Mouse (Mus musculus) regulatory T cell (primary cell): ENCODE measurements around the gene Gm14214.

Experiments
- in situ Hi-C: fragments of 300-600 bp; cut with MboI, MseI; formaldehyde crosslinking; loops from one replicate; pipeline ENCODE4 v1.15.1; 2025; ENCODE audit warnings: high pct_unique_total_duplicates

The Gm14214 gene

DNA sequence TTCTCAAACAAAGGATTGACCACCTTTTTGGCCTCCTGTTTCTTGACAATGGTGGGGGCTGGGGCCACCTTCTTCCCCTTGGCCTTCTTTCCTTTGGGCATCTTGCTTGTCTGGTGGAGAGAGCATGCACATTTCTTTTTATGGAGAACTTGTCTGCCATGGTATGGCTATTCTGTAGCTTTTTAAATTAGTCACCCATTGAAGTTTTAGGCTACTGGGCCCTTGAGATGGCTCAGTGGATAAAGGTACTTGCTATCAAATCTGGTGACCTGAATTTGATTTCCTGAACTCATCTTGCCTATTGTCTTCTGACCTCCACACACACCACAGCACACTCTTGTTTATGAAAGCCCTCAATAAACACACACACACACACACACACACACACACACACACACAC, at the start of gene Gm14214:
Gene Gm14214 (minus strand): TSS at position 101 of the 400 bp plus-strand sequence.
- in situ Hi-C loops: no loop called here

DNA sequence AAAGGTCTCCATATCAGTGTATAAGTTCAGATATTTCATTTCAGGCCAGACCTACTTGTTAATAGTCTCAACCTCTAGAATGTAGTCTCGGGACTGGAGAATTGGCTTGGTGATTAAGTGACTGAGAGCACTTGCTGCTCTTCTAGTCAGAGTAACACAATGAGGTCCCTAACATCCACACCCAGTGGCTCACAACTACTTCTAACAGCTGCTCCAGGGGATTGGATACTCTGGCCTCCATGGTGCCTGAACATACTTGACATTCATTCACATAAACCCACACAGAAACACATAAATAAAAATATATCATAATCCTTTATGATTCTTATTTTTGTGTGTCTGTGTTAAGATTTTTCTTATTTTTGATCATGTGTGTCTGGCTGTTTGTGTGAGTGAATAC, 48.8 kb upstream of the Gm14214 start:
- in situ Hi-C loops: no loop called here

DNA sequence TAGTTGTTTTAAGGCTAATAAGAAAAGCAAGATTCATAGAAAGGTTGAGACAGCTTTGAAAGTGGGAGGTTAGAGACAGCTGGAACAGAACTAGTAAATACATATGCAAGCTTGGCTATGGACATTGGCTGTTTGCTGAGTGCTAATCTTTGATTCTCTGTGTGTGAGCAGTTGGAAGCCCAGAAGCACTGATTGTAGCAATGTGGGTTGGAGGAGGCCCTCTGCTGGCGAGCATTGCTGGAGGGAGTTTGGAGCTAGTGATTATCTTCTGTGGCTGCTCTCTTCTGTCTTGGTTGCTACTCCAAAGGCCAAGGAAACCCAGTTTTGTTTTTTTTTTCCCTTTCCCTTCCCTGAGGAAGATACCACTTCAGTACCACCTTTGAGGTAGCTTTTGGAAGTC, 48.0 kb upstream of the Gm14214 start:
- in situ Hi-C loops: no loop called here

DNA sequence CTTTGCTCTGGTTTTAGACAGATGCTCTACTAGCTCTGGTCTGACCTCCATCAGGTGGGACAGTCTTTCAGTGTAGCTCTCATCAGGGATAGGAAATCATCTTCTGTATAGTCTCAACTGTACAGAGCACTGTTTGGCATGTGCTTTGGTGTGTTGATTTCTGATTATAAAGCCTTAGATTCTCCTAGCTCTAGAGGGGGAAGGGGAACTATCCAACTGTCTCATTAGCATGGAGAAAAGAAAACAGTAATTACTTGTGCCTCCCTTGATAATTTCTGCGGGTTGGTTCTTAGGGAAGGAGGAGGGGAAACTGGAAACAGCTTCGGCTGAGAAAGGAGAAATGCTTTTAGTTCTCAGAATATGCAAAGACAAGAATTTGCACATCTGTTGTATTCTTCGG, 47.3 kb upstream of the Gm14214 start:
- in situ Hi-C loops: no loop called here

DNA sequence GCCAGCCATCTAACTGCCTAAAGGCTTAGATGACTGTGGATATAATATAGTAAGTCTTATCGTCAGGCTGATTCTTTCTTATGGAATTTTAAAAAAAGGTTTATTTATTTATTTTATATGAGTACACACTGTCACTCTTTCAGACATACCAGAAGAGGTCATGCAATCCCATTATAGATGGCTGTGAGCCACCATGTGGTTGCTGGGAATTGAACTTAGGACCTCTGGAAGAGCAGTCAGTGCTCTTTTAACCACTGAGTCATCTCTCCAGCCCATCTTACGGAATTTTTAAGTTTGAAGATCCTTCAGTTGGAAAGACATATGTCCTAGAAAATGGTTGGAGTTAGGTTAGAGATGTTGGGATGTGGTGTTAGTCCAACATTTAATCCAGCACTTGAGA, 43.6 kb upstream of the Gm14214 start:
- in situ Hi-C loops: no loop called here

DNA sequence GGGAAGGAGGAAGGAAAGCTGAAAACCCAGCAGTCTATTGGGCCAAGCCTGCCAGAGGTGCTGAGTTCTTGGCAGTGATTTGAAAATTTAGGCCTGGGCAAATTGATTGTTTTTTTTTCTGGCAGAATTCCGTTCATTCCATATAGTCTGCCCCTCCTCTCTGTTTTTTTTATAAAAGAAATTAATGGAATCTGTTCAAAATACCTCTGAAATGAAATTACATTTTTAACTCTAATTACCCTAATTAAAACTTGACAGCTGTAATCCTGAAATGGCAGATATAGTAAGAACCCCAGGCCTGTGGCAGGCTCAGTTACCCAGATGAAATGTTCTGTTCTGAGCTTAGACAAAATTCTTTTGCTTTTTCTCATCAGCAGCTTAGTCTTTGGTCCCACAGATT, 41.0 kb upstream of the Gm14214 start:
- in situ Hi-C loops: no loop called here

DNA sequence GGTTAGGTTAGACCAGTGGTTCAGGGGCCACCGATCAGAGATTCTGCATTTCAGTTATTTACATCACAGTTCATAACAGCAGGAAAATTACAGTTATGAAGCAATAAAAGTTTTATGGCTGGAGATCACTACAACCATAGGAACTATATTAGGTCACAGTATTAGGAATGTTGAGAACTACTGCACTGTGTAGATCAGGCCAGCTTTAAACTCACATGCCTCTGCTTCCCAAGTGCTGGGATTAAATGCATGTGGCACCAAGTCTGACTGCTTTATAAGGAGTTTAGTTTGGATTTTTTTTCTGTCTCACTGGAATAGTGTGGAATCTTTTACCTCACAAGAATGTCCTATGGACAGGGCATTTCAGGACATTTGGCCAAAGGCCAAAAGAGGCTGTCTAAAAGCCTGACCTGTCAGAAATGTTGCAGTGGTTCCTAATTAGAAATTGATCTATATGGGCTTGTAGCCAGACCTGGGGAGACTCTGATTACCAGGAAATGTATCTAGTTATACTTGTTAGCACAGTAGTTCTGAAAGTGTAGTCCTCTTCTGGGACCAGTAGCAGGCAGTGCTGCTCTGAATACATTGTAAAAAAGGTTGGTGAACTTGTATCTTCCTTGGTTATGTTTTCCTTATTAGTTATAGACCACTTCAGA, 39.4 kb upstream of the Gm14214 start:
- in situ Hi-C loops: no loop called here

DNA sequence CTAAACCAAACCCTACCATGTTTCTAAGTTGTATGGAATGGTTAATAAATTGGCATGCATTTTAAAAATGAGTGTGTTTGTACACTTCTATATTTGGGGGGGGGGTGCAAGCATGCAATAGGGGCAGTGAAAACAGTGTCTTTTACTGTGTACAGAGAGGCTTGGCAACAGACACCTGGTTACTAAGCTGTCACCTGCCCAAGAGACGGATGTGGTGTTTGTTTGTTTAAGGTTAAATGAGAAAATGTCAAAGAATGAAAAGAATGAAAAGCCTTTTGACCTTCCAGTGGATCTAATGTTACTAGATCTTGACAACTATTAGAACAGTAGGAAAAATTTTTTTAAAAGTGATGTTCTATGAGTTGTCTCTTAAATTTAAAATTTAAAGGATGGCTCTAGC, 37.9 kb upstream of the Gm14214 start:
- in situ Hi-C loops: no loop called here

DNA sequence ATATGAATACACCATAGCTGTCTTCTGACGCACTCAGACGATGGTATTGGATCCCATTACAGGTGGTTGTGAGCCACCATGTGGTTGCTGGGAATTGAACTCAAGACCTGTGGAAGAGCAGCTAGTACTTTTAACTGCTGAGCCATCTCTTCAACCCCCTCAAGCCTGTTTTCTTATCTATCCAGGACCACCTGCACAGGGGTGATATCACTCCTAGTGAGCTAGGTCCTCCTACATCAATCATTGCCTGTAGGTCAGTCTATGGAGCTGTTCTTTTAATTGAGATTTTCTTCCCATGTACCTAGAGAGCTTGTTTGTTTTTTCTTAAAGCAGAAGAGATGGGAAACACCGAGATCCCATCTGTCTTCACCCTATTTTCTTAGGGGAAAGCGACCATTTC, 34.0 kb upstream of the Gm14214 start:
- in situ Hi-C loops: no loop called here

DNA sequence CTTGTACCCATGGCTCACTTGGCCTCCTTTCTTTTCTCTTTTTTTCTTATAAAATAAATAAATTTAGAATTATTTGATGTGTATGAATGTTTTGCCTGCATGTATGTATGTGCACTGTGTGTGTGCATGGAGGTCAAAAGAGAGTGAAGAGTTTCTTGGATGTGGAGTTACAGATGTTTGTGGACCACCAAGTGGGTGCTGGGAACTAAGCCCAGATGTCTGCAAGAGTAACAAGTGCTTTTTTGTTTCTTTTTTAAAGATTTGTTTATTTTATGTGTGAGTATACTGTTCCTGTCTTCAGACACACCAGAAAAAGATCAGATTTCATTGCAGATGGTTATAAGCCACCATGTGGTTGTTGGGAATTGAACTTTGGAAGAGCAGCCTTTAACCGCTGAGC, 33.5 kb upstream of the Gm14214 start:
- in situ Hi-C loops: no loop called here

DNA sequence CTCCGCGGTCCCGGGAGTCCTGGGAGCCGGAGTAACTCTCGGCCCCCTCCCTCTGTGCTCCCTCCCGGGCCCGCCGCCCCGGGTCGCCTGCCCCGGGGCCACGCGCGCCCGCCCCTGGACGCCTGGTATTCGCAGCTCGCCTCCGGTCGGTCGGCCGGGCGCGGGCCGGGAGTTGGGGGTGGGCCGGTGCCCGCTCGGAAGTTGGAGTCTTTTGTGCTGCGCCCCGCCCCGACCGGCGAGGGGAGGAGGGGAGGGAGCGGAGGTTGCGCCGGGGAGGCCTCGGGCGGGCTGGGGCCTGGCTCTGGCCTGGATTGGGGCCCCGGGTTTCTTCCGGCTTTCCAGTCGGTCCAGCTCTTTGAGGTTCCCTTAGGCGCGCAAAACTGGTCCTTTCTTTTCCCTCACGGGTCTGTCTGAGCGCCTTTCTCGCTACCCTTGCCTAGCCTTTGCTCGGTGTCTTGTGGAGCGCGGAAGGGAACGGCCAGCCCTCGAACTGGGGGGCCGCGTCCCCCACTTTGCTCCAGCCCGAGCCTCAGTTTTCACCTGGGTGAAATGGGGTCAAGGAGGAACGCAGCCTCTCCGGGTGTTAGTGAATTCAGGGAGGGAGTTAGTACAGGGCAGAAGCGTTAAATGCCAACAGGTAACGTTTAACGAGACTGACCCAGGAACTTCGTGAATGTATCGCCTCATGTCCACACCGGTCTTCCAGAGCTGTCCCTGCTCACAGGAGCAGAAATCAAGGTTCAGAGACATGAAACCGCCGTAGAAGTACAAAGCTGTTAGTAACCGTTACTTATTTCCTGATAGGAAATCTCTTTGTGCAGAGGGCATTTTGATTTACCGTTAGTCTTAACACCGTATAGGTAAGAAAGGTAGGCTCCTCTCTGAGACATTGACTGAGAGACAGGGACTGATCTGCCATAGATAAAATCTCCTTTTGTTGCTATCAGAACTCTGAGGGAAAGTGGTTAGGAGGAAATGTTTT, 22.1 kb upstream of the Gm14214 start:
- in situ Hi-C loops: loop anchor here (10.0 kb wide), 1 partner anchor 1933 kb away; no protein-coding TSS in a partner anchor

DNA sequence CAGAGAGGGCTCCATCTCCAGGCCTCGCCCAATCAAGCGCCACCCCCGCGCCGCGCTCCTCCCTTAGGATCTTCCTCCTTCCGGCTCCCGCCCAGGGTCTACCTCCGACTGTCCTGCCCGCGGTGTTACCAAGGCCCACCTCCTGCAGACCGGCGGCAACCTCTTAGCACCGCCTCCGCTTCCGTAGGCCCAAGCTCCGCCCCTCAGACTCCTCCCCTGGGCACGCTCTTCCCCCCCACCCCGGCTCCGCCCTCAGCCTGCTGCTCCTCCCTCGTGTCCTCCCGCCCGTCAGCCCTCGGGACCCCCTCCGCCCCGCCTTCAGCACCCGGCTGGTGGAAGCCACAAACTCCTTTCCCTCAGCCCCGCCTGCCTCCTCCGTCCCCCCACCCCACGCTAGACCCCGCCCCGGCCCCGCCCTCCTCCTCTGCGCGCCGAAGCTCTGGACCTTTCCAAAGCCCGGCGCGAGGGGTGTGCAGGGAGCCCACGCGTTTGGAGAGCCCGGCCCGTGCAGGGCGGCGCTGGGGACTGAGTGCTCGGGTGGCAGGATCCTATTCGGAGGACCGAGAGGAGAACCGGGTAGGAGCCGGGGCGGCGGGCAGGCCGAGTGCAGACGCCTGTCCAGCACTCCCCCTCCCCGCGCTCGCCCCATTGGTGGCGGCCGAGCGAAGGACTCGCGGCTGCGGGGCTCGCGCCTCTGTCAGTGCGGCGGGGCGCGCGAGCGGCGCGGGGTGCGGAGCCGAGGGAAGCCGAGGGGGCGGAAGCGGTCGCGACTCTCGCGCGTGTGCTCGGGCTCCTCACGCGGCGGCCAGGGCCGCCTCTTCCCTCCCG, 21.0 kb upstream of the Gm14214 start, which contains the start of the genes Raly and a:
Gene Raly (plus strand): TSS at position 441 of the 828 bp plus-strand sequence.
Gene a (plus strand): TSS at position 747 of the 828 bp plus-strand sequence.
- in situ Hi-C loops: loop anchor here (10.0 kb wide), 1 partner anchor 1934 kb away; no protein-coding TSS in a partner anchor

DNA sequence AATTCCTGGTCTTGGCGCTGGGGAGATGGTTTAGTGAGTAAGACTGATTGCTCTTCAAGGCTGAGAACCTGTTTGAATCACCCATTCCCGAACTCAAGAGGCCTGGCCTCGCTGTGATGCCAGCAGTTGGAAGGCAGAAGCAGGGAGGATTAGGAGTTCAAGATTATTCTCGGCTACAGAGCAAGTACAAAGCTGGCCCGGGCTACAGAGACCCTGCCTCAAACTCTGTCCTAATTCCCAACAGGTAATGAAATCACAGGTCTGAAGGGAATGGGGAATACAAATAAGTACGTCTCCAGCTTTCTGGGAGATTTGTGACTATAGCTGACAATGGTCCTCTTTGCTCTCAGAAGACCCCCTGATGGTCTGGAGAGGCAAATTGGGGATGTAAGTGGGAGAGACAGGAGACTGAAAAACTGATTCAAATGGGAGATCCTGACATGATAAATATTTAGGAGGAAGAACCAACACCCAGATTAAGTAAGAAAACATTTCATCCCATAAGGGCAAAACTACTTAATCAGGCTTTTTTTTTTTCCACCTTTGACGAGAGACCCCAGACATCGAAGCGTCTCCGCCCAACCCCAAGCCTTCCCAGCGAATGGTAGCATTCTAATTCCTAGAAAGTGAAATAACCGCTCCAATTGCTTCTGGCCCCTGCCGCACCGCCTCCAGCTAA, 20.3 kb upstream of the Gm14214 start:
- in situ Hi-C loops: loop anchor here (10.0 kb wide), 1 partner anchor 1935 kb away; no protein-coding TSS in a partner anchor

DNA sequence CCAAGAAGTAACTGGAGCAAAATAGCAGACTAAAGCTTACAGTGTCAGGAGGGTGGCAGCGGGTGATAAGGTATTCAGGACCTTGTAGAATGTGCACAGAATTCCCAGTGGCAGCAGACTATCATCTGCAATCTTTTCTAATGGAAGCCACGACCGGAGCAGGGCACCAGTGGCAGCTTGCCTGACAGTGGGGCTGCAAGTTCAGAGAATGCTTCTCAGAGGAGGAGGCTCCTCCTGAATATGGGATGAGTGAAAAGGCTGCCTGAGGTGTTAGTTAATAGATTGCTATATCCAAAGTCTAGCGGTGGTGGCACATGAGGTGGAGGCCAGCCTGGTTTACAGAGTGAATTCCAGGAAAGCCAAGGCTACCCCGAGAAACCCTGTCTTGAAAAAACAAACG, 19.6 kb upstream of the Gm14214 start:
- in situ Hi-C loops: no loop called here

DNA sequence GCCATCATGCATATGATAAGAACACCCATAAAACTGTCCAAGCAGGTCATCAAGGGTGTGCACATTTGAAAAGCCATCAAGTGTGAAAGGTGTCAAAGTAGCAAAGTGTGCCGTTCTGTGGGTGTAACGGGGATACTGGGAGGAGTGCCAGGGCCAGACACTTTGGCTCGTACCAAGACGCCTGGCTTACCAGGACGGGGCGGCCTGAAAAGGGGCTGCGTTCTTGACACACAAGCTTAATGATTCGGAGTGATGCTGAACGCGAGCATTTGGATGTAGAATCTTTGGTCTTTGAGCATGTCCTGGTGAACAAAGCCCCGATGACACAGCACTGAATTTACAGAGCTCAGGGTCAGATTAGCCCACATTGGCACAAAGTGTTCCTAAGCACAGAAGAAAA, 16.9 kb upstream of the Gm14214 start:
- in situ Hi-C loops: no loop called here

DNA sequence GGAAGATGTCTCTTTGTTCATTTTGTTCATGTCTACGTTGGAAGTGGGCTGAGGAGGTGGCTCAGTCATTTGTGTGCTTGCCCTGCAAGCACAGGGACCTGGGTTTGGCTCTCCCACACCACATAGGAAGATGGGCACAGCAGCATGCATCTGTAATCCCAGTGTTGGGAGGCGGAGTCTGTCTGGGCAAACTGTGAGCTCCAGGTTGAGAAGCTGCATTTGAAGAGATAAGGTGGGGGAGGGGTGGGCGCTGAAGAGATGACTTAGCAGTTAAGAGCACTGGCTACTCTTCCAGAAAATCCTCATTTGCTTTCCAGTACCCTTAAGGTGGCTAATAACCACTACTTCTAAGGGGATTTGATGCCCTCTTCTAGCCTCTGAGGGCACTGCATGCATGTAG, 16.4 kb upstream of the Gm14214 start:
- in situ Hi-C loops: no loop called here

DNA sequence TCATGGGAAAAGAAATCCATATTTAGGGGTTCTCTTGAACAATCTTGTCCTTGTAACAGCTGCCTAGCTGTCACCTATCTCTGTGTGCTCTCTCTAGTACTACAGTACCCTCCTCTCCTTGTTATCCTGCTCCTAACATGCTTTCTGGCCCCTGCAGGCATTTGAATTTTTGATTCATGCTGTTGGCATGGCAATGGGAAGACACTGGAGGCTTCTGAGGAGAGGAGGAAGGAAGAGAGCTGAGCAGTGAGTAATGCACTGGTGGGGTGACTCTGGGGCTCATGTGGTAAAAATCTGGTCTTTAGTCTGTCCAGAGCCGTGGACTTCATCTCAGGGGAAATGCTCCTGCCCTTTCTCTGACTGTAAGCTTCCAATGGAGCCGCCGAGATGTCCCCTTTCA, 15.5 kb upstream of the Gm14214 start:
- in situ Hi-C loops: no loop called here

DNA sequence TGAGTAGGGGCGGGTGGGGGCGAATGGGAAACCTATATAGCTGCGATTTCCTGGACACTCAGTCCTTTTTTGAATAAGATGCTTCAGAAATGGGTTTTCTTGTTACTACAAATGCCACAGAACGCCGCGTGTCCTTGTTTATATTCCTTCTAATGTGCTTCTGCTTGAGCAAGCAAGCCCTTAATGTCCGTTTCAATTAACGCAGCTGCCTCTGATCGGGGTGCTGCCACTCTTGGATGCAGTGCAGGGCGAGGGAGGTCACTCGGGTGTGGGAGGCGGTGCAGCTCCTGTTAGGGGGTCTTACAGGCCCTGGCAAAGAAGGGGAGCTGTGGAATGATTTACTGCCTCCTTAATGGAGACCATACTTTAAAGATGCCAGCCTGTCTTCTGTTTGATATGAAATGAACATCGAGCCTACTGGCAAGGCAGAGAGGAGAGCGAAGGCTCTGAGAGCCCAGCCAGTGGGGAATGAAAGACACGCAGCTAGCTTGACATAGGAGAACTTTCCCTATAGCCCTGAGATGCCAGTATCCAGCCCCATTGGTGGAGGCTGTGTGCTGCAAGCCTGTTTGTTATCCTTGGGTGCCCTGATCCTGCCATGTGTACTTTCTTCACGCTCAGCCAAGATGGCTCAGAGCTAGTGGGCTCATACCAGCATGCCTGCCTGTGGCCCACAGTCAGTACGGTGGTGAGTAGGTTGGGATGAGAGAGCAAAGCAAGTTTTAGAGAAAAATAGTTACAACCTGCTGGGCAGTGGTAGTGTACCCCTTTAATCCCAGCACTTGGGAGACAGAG, 13.2 kb upstream of the Gm14214 start:
- in situ Hi-C loops: no loop called here

DNA sequence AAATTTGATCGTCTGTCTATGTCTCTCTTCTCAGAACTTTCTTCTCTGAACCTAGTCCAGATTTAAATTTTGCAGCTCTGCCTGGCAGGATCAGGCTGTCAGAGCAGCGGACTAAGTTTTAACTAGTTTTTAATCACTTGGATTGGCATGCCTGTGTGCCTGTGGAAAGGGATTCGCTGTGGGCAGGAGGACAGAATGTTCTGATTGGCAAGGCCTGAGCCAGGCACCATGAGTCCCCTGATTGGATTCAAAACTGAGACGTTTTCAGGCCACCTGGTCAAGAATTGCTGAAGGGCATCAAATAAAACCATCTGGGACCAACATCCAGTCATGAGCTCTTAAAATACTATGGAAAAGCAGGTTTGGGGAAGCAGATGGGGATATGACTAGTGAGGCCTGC, 12.5 kb upstream of the Gm14214 start:
- in situ Hi-C loops: no loop called here

DNA sequence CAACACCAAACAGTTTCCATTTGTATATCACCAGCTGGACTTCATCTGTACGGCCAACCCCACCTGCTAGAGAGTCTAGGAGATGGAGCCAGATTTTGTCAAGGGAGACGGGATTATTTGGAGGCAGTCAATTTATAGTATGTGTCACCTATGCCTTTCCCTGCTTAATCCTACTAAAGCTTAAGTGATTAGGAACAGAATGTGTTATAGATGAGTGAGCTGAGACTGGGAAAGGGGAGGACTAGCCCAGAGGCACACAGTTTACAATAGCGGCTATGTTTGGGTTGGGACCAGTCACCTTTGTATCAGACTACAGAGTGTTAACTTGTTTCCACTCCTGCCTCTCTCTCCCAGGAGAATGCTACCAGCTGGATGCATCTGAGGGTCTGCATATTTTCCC, 9.8 kb upstream of the Gm14214 start:
- in situ Hi-C loops: no loop called here
